8 mouse cellular contexts compared by ENCODE assay signal in the genomic region with DNA sequence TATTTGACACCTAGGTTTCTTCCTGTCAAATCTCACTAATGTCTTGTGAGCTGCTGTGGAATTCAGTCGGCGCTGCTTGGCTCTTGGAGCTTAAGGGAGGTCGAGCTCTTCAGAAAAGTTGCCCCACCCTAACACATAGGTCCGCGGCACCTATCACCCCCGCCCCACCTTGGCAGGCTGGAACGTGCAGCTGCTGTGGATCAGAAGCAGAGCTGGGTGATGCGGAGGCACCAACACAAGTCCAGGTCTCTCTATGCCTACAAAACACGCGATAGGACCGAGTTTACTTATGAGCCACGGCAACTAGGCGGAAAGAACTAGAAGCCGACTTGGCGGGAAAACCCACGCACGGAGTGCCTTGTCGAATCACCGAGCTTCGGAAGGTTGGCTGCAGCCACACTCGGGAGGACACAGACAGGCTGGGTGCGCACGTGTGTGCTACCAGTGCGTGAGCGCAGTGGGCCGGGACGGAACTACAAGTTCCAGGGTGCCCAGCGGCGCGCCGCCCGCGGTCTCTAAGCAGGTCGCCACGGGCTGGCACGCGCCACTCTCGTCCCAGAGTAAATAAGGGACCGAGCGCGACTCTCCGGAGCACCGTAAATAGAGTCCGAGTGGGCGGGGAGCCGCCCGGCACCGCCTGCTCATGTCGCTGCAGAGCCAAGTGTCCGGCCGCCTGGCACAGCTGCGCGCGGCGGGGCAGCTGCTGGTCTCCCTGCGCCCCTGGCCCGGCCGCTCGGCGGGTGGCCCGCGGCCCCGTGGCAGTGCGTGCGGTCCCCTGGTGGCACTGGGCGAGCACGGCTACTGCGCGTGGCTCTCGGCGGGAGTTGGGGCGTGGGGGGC. TPM values are rescaled to one million over a fixed set of nuclear protein-coding genes. Genes with fewer than 3 reads are reported as not detected.
A peak's percentile ranks its signal among the peaks of the same experiment; 100 is the strongest.
DNase-seq lines count a peak whose midpoint lies in the region; ATAC-seq and TF ChIP-seq lines count a peak whose summit lies in the region.

A gene (plus strand): TSS at position 563 of the 840 bp plus-strand sequence.

- peak within 1 kb of the TSS; percentile 89 for H3K4me2 ChIP-seq in forebrain, embryonic 15.5 days (replicated peaks)
- peak within 1 kb of the TSS; percentile 99 for H3K4me2 ChIP-seq in liver, postnatal 0 days (ENCODE audit: low read depth, low read length)
- peak within 1 kb of the TSS; percentile 90 for H3K4me2 ChIP-seq in neural tube, embryonic 13.5 days

- intact Hi-C loops in heart, postnatal 14 days (cut with DNase I), result no loop called here

- ATAC-seq in forebrain, embryonic 15.5 days (replicated peaks), result peak; percentile 90
- peak; percentile 81 for ATAC-seq in liver, postnatal 0 days
- peak; percentile 85 for ATAC-seq in neural tube, embryonic 13.5 days (ENCODE audit: low read depth)

- 1% methylated on average over 70 of the region's 72 CpGs for WGBS in forebrain, embryonic 15.5 days
- WGBS in liver, postnatal 0 days (ENCODE audit: insufficient replicate concordance), result 1% methylated on average over 68 of the region's 72 CpGs
- WGBS in neural tube, embryonic 13.5 days, result 2% methylated on average over 72 of the region's 72 CpGs
- WGBS in thymus, adult 2 months, result 1% methylated on average over 72 of the region's 72 CpGs

- H3K9me3 ChIP-seq in forebrain, embryonic 15.5 days, result no peaks in the 10 kb centered on the region
- no peaks in the 10 kb centered on the region; the same call in 1 of the 2 replicates for H3K9me3 ChIP-seq in liver, postnatal 0 days (ENCODE audit: low read length)
- no peaks in the 10 kb centered on the region for H3K9me3 ChIP-seq in neural tube, embryonic 13.5 days

- H3K4me3 ChIP-seq in forebrain, embryonic 15.5 days, result peak within 1 kb of the TSS; percentile 55
- peak within 1 kb of the TSS; percentile 67 for H3K4me3 ChIP-seq in liver, postnatal 0 days (ENCODE audit: low read depth, low read length)
- H3K4me3 ChIP-seq in neural tube, embryonic 13.5 days, result peak within 1 kb of the TSS; percentile 61
- peak within 1 kb of the TSS; percentile 61 for H3K4me3 ChIP-seq in thymus, adult 2 months (ENCODE audit: control insufficient read depth, insufficient read depth, low read length)

- TF ChIP-seq EP300 in liver, postnatal 0 days (IDR thresholded peaks at IDR 0.05; ENCODE audit: low read depth), result no peak

- peaks cover 5% of the 10 kb centered on the region; the same call in 1 of the 2 replicates for H3K27me3 ChIP-seq in forebrain, embryonic 15.5 days
- H3K27me3 ChIP-seq in liver, postnatal 0 days (ENCODE audit: insufficient read depth, low read length), result no peaks in the 10 kb centered on the region
- H3K27me3 ChIP-seq in neural tube, embryonic 13.5 days, result peaks cover 69% of the 10 kb centered on the region
- no peaks in the 10 kb centered on the region for H3K27me3 ChIP-seq in thymus, adult 2 months (ENCODE audit: control insufficient read depth, insufficient read depth, low read length)

- no peak for TF ChIP-seq CTCF in liver, postnatal 0 days (IDR thresholded peaks at IDR 0.05; ENCODE audit: low read depth)
- TF ChIP-seq CTCF in thymus, adult 2 months (IDR thresholded peaks at IDR 0.05; ENCODE audit: borderline replicate concordance, control insufficient read depth, extremely low read depth, insufficient read depth, low read length, poor library complexity), result peak; percentile 65; the same call in 1 of the 2 replicates

- no peak for TF ChIP-seq POLR2A in thymus, adult 2 months (IDR thresholded peaks at IDR 0.05; ENCODE audit: control insufficient read depth, extremely low read depth, insufficient read depth, low read length, poor library complexity)

- peak within 1 kb of the TSS; percentile 46 for H3K9ac ChIP-seq in forebrain, embryonic 15.5 days (replicated peaks)
- peak within 1 kb of the TSS; percentile 70 for H3K9ac ChIP-seq in liver, postnatal 0 days (replicated peaks)
- peak within 1 kb of the TSS; percentile 66 for H3K9ac ChIP-seq in neural tube, embryonic 13.5 days

- DNase-seq in ES-CJ7 (ENCODE audit: low read depth, low spot score), result peak; percentile 81
- DNase-seq in c-Kit-positive CD71-positive TER-119-positive erythroid progenitor cells, embryonic 14.5 days (ENCODE audit: low spot score), result peak; percentile 60
- peak; percentile 81 to 82 for DNase-seq in heart, postnatal 14 days
- peak; percentile 86 for DNase-seq in layer of hippocampus, adult 11-12 months (ENCODE audit: low spot score)
- DNase-seq in liver, postnatal 0 days, result peak; percentile 85
- peak; percentile 76 for DNase-seq in thymus, adult 2 months

- H3K27ac ChIP-seq in forebrain, embryonic 15.5 days (replicated peaks), result peak within 1 kb of the TSS; percentile 32; the same call in 1 of the 2 replicates
- H3K27ac ChIP-seq in liver, postnatal 0 days (ENCODE audit: low read depth), result peak within 1 kb of the TSS; percentile 70
- no peak within 1 kb of the TSS for H3K27ac ChIP-seq in neural tube, embryonic 13.5 days (replicated peaks)
- no peak within 1 kb of the TSS for H3K27ac ChIP-seq in thymus, adult 2 months (ENCODE audit: control insufficient read depth, insufficient read depth, low read length)

- H3K36me3 ChIP-seq in forebrain, embryonic 15.5 days, result no peaks in the 10 kb centered on the region
- H3K36me3 ChIP-seq in liver, postnatal 0 days (replicated peaks; ENCODE audit: insufficient read depth, low read length), result no peaks in the 10 kb centered on the region
- no peaks in the 10 kb centered on the region for H3K36me3 ChIP-seq in neural tube, embryonic 13.5 days
- H3K36me3 ChIP-seq in thymus, adult 2 months (ENCODE audit: control insufficient read depth, insufficient read depth, low read length), result no peaks in the 10 kb centered on the region

- H3K4me1 ChIP-seq in forebrain, embryonic 15.5 days, result peaks cover 20% of the 10 kb centered on the region
- peaks cover 23% of the 10 kb centered on the region for H3K4me1 ChIP-seq in liver, postnatal 0 days (ENCODE audit: insufficient read depth)
- H3K4me1 ChIP-seq in neural tube, embryonic 13.5 days (replicated peaks), result peaks cover 24% of the 10 kb centered on the region
- peaks cover 18% of the 10 kb centered on the region for H3K4me1 ChIP-seq in thymus, adult 2 months (replicated peaks; ENCODE audit: control insufficient read depth, insufficient read depth, low read length)

RNA-seq across cellular contexts. Expression of the gene that starts here (rescaled TPM):
- 5.8 and 6.0 TPM in 2 replicates for polyA plus RNA-seq in forebrain, embryonic 15.5 days (2015; fragmentation: Nextera tagmentation; extraction: Ambion mirVana)
- 100 to 1,000 TPM; 181 to 186 TPM for total RNA-seq in heart, postnatal 14 days (2021)
- 11.7 and 14.9 TPM in 2 replicates for polyA plus RNA-seq in liver, postnatal 0 days (2015; fragmentation: Nextera tagmentation; extraction: Ambion mirVana)
- polyA plus RNA-seq in neural tube, embryonic 13.5 days (2015; fragmentation: Nextera tagmentation; extraction: Ambion mirVana), result 4.4 and 5.2 TPM in 2 replicates
- polyA plus RNA-seq in thymus, adult 2 months (2012; rRNA removed), result 37.5 and 49.3 TPM in 2 replicates

Comparison
In these comparisons a context has a peak if more than half of its experiments do, and no peak if none do; other contexts are left out.
1. H3K27ac ChIP-seq: peak in forebrain, embryonic 15.5 days (single experiment) and liver, postnatal 0 days (single experiment); none in neural tube, embryonic 13.5 days (single experiment) and thymus, adult 2 months (single experiment).
2. Peak in every context shown above with its lines, with median percentiles within 50 percentile points of each other: DNase-seq, ATAC-seq, H3K4me2 ChIP-seq, H3K4me3 ChIP-seq and H3K9ac ChIP-seq.